Mouse (Mus musculus) megakaryocyte, adult 5-6 weeks (primary cell): ENCODE measurements around the gene Hsf4. TPM values are rescaled to one million over a fixed set of nuclear protein-coding genes. Genes with fewer than 3 reads are reported as not detected.

Source experiments
- total RNA-seq, 2 experiments: library from RNA; stranded (forward) in 1 of 2; stranded (reverse) in 1 of 2; fragments of 153-499, 151-499 nt in 1 of 2; fragments of 221-1000, 200-1000 nt in 1 of 2; gene quantifications; 2 replicates each; pipeline versions ENCODE4 v1.2.3 to v1.2.4; 2015 to 2017

Hsf4 gene
- total RNA-seq, 2 experiments from 2014 or later: 0.22 TPM; not detected in 1

Other genes with a start within 250 kb of the Hsf4 start
- not detected in 2 replicates for gene Ces3a, start 221.2 kb upstream of the Hsf4 start, total RNA-seq (2015)
- not detected in 2 replicates for gene Ces3a, start 221.2 kb upstream of the Hsf4 start, total RNA-seq (2017)
- not detected in 2 replicates for gene Ces3b, start 186.0 kb upstream of the Hsf4 start, total RNA-seq (2015)
- not detected in 2 replicates for gene Ces3b, start 186.0 kb upstream of the Hsf4 start, total RNA-seq (2017)
- not detected in 2 replicates for gene Ces4a, start 138.0 kb upstream of the Hsf4 start, total RNA-seq (2015)
- gene Ces4a, start 138.0 kb upstream of the Hsf4 start, total RNA-seq (2017): not detected in 2 replicates
- gene Cbfb, start 99.1 kb upstream of the Hsf4 start, total RNA-seq (2015): 178 and 200 TPM in 2 replicates
- 204 and 207 TPM in 2 replicates for gene Cbfb, start 99.1 kb upstream of the Hsf4 start, total RNA-seq (2017)
- gene D230025D16Rik, start 44.7 kb upstream of the Hsf4 start, total RNA-seq (2015): 26.7 and 27.4 TPM in 2 replicates
- 22.5 and 27.8 TPM in 2 replicates for gene D230025D16Rik, start 44.7 kb upstream of the Hsf4 start, total RNA-seq (2017)
- gene B3gnt9, start 14.6 kb upstream of the Hsf4 start, total RNA-seq (2015): 0.31 TPM in 1 of 2 replicates, not detected in the other
- gene B3gnt9, start 14.6 kb upstream of the Hsf4 start, total RNA-seq (2017): 0.15 TPM in 1 of 2 replicates, not detected in the other
- gene Tradd, start 5.2 kb upstream of the Hsf4 start, total RNA-seq (2015): 10.6 and 11.1 TPM in 2 replicates
- gene Tradd, start 5.2 kb upstream of the Hsf4 start, total RNA-seq (2017): 13.3 and 13.5 TPM in 2 replicates
- gene Fbxl8, start 5.2 kb upstream of the Hsf4 start, total RNA-seq (2015): 4.1 and 6.3 TPM in 2 replicates
- gene Fbxl8, start 5.2 kb upstream of the Hsf4 start, total RNA-seq (2017): 3.3 and 3.6 TPM in 2 replicates
- not detected in 2 replicates for gene Nol3, start 6.3 kb downstream of the Hsf4 start, total RNA-seq (2015)
- 0.07 TPM in 1 of 2 replicates, not detected in the other for gene Nol3, start 6.3 kb downstream of the Hsf4 start, total RNA-seq (2017)
- gene 4931428F04Rik, start 20.1 kb downstream of the Hsf4 start, total RNA-seq (2015): 0.14 and 1.1 TPM in 2 replicates
- 0.18 and 0.94 TPM in 2 replicates for gene 4931428F04Rik, start 20.1 kb downstream of the Hsf4 start, total RNA-seq (2017)
- gene Exoc3l, start 26.3 kb downstream of the Hsf4 start, total RNA-seq (2015): 0.09 and 0.25 TPM in 2 replicates
- 0.26 TPM in 1 of 2 replicates, not detected in the other for gene Exoc3l, start 26.3 kb downstream of the Hsf4 start, total RNA-seq (2017)
- gene E2f4, start 27.9 kb downstream of the Hsf4 start, total RNA-seq (2015): 75.8 and 76.8 TPM in 2 replicates
- 26.9 and 33.7 TPM in 2 replicates for gene E2f4, start 27.9 kb downstream of the Hsf4 start, total RNA-seq (2017)
- gene Elmo3, start 35.8 kb downstream of the Hsf4 start, total RNA-seq (2015): 0.46 and 0.58 TPM in 2 replicates
- gene Elmo3, start 35.8 kb downstream of the Hsf4 start, total RNA-seq (2017): 0.20 and 0.51 TPM in 2 replicates
- 0.89 and 1.8 TPM in 2 replicates for gene Lrrc29, start 56.5 kb downstream of the Hsf4 start, total RNA-seq (2015)
- gene Lrrc29, start 56.5 kb downstream of the Hsf4 start, total RNA-seq (2017): 1.7 and 3.1 TPM in 2 replicates
- 65.7 and 72.3 TPM in 2 replicates for gene Tmem208, start 56.6 kb downstream of the Hsf4 start, total RNA-seq (2015)
- 33.0 and 40.9 TPM in 2 replicates for gene Tmem208, start 56.6 kb downstream of the Hsf4 start, total RNA-seq (2017)
- 10.9 and 12.6 TPM in 2 replicates for gene Fhod1, start 78.2 kb downstream of the Hsf4 start, total RNA-seq (2015)
- gene Fhod1, start 78.2 kb downstream of the Hsf4 start, total RNA-seq (2017): 5.1 and 7.2 TPM in 2 replicates
- 0.56 and 0.87 TPM in 2 replicates for gene Slc9a5, start 79.0 kb downstream of the Hsf4 start, total RNA-seq (2015)
- gene Slc9a5, start 79.0 kb downstream of the Hsf4 start, total RNA-seq (2017): 0.73 and 0.77 TPM in 2 replicates
- gene Plekhg4, start 103.5 kb downstream of the Hsf4 start, total RNA-seq (2015): 0.22 TPM in 1 of 2 replicates, not detected in the other
- gene Plekhg4, start 103.5 kb downstream of the Hsf4 start, total RNA-seq (2017): 0.11 and 0.16 TPM in 2 replicates
- gene Kctd19, start 143.7 kb downstream of the Hsf4 start, total RNA-seq (2015): not detected in 2 replicates
- gene Kctd19, start 143.7 kb downstream of the Hsf4 start, total RNA-seq (2017): not detected in 2 replicates
- gene Lrrc36, start 143.8 kb downstream of the Hsf4 start, total RNA-seq (2015): 0.07 TPM in 1 of 2 replicates, not detected in the other
- not detected in 2 replicates for gene Lrrc36, start 143.8 kb downstream of the Hsf4 start, total RNA-seq (2017)
- gene Tppp3, start 201.7 kb downstream of the Hsf4 start, total RNA-seq (2015): 2.5 and 2.9 TPM in 2 replicates
- gene Tppp3, start 201.7 kb downstream of the Hsf4 start, total RNA-seq (2017): 6.5 and 13.4 TPM in 2 replicates
- 0.52 and 1.2 TPM in 2 replicates for gene Zdhhc1, start 227.1 kb downstream of the Hsf4 start, total RNA-seq (2015)
- gene Zdhhc1, start 227.1 kb downstream of the Hsf4 start, total RNA-seq (2017): 0.20 and 0.92 TPM in 2 replicates
- not detected in 2 replicates for gene Hsd11b2, start 249.0 kb downstream of the Hsf4 start, total RNA-seq (2015)
- not detected in 2 replicates for gene Hsd11b2, start 249.0 kb downstream of the Hsf4 start, total RNA-seq (2017)